In genomic region chr15:80505086-80505485, GRCm38 (mm10) we compare ENCODE assay signal across 18 mouse cellular contexts. TPM values are rescaled to one million over a fixed set of nuclear protein-coding genes. Genes with fewer than 3 reads are reported as not detected.
A peak's percentile ranks its signal among the peaks of the same experiment; 100 is the strongest.
DNase-seq lines count a peak whose midpoint lies in the region; ATAC-seq and TF ChIP-seq lines count a peak whose summit lies in the region.
"Had no signal": no experiment of that assay in that cellular context is flagged by ENCODE, and none has a peak within 500 bp of the region (broad histone marks: within the 10 kb centered on the region; RNA-seq: fewer than 3 reads in every experiment).

No protein-coding gene starts in this region.

- no peaks in the 10 kb centered on the region for H3K4me1 ChIP-seq in hindbrain, postnatal 0 days (ENCODE audit: insufficient read depth, low read length)

- H3K9ac ChIP-seq in hindbrain, postnatal 0 days (replicated peaks; ENCODE audit: low read length), result no peak overlapping the region
- H3K9ac ChIP-seq: lung, embryonic 14.5 days had no signal

- H3K4me3 ChIP-seq in hindbrain, postnatal 0 days (ENCODE audit: low read length), result no peak overlapping the region
- H3K4me3 ChIP-seq: megakaryocyte, embryonic 14.5 days had no signal

- TF ChIP-seq CTCF in hindbrain, postnatal 0 days (IDR thresholded peaks at IDR 0.05; ENCODE audit: low read depth), result no peak

- DNase-seq in heart, adult 11 months, result peak; percentile 73
- DNase-seq in heart, adult 18-20 months, result no peak
- peak; percentile 66 for DNase-seq in brain, adult 2 months (ENCODE audit: low read depth, low spot score)
- DNase-seq in cerebellum, adult 8-10 months, result peak; percentile 40
- peak; percentile 27 for DNase-seq in hindbrain, postnatal 0 days (ENCODE audit: low spot score)
- no peak for DNase-seq in lung, postnatal 25 days (ENCODE audit: low spot score)
- DNase-seq in frontal cortex, postnatal 10 days (ENCODE audit: low spot score in 2 of 2), result no peak
- DNase-seq: lung, embryonic 14.5 days had no signal

- H3K36me3 ChIP-seq in hindbrain, postnatal 0 days (ENCODE audit: insufficient read depth, low read length), result no peaks in the 10 kb centered on the region
- H3K36me3 ChIP-seq: G1E had no signal

- no peak for ATAC-seq in hindbrain, postnatal 0 days
- ATAC-seq: inflammation-experienced regulatory T-cells, adult 6 months had no signal

- no peak overlapping the region for H3K4me2 ChIP-seq in hindbrain, postnatal 0 days (ENCODE audit: low read depth, low read length)
- H3K4me2 ChIP-seq: lung, embryonic 14.5 days had no signal

- no peaks in the 10 kb centered on the region for H3K9me3 ChIP-seq in hindbrain, postnatal 0 days (ENCODE audit: low read length)
- H3K9me3 ChIP-seq: G1E; megakaryocyte, embryonic 14.5 days had no signal

- WGBS in hindbrain, postnatal 0 days, result 14% methylated on average over 4 of the region's 4 CpGs

- H3K27ac ChIP-seq in hindbrain, postnatal 0 days, result no peak overlapping the region

- H3K27me3 ChIP-seq in hindbrain, postnatal 0 days (ENCODE audit: insufficient read depth, low read length), result no peaks in the 10 kb centered on the region

RNA-seq across cellular contexts. Expression of gene Enthd1, which starts 59.9 kb away (rescaled TPM):
- not detected for total RNA-seq in heart, adult 18-20 months (2021)
- not detected in 2 replicates for total RNA-seq in hindbrain, postnatal 0 days (2014; rRNA removed)
- polyA plus RNA-seq in hindbrain, postnatal 0 days (2015; fragmentation: Nextera tagmentation; extraction: Ambion mirVana), result not detected in 2 replicates
- total RNA-seq: granulocyte monocyte progenitor cell, adult 5-6 weeks; layer of hippocampus, adult 8-10 months; liver, adult 2 months had no signal
- polyA plus RNA-seq: cortical plate, adult 2 months; G1E; heart, embryonic 16.5 days; kidney, embryonic 16.5 days; liver, adult 2 months; lung, embryonic 14.5 days; neural tube, embryonic 14.5 days had no signal

Comparison
In these comparisons a context has a peak if more than half of its experiments do, and no peak if none do; other contexts are left out.
1. DNase-seq: peak in heart, adult 11 months (single experiment), brain, adult 2 months (single experiment), cerebellum, adult 8-10 months (single experiment) and hindbrain, postnatal 0 days (single experiment); none in heart, adult 18-20 months (0 of 2), lung, postnatal 25 days (single experiment) and frontal cortex, postnatal 10 days (0 of 2).